Mouse (Mus musculus): ENCODE measurements at regions not wholly inside any gene's neighbourhood (a gene's known extent, or its start where the extent isn't known, plus 50 kb on each side); places are given as distances from the start of the nearest gene placed in this dataset.

DNA sequence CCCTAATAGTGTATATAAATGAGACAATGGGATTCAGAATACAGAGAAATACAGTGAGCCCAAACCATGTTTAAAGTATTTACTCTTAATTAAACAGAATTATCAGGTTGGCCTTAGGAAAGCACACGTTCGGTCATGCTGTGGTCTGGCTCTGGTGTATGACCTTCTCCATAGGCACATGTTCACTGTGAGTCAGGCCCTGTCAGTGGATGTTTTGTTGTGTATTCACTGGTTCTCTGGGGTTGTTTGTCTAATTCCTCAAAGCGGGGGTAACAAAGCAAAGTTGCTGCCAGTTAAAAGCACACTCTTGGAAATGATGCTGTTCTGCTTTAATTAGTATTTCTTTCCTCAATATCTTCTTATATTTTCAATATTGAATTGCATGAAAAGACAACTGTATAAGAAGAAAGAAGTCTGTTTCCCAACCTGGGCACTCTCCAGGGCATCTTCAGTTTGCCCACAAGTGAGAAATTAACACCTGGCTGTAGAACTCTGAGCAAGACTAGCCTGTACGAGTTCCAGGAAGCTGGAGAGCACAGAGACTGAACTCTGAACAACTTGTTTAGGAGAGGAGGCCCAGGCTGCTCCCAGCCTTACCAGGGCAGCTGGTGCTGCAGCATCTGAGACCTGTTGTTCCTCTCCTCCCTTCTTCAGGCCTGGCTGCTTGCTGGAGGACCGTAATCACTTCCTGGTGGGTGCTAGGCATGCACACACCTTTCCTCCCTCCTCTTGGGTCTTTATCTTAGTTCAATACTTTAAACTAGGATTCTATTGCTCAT lies 593.1 kb downstream of the Ttll7 start:
- Histone ChIP-seq H3K9ac (replicated peaks; ENCODE audit: low read depth) (no peak overlapping the region), H3K27me3 (replicated peaks; ENCODE audit: insufficient read depth, low read length) (no peaks in the 10 kb centered on the region), H3K9me3 (ENCODE audit: low read length) (no peaks in the 10 kb centered on the region), H3K27ac (ENCODE audit: low read length) (no peak overlapping the region), H3K36me3 (ENCODE audit: insufficient read depth, low read length) (no peaks in the 10 kb centered on the region), H3K4me2 (replicated peaks; ENCODE audit: low read depth, low read length) (no peak overlapping the region), H3K4me3 (ENCODE audit: low read depth, low read length) (no peak overlapping the region), H3K4me1 (ENCODE audit: insufficient read depth, low read depth, low read length) (no peaks in the 10 kb centered on the region)
- no peak for DNase-seq (ENCODE audit: low spot score)
- 76% methylated on average over 5 of the region's 5 CpGs for WGBS
- TF ChIP-seq CTCF (IDR thresholded peaks at IDR 0.05) (no peak), EP300 (IDR thresholded peaks at IDR 0.05) (no peak)
- no peak for ATAC-seq

DNA sequence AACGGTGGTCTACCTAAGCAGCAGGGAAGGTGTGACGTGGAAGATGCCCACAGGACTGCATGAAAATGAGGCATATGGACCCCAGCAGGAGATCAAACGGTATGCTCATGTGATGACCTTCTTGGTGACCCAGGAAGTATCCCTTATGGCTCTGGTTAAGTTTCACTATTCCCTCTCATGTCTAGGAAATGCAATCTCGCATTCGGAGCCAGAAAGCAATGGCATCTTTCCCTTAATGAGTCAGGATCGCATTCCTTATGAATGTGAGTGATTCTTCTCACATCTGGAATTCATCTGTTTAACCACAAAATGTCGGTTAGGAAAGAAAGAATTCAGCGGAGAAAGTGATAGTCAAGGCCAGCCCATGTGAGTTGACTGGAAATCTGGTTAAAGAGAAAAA lies 593.7 kb downstream of the Ttll7 start:
- WGBS = 82% methylated on average over 8 of the region's 8 CpGs
- no peak for ATAC-seq
- TF ChIP-seq EP300 (IDR thresholded peaks at IDR 0.05) (no peak), CTCF (IDR thresholded peaks at IDR 0.05) (no peak)

DNA sequence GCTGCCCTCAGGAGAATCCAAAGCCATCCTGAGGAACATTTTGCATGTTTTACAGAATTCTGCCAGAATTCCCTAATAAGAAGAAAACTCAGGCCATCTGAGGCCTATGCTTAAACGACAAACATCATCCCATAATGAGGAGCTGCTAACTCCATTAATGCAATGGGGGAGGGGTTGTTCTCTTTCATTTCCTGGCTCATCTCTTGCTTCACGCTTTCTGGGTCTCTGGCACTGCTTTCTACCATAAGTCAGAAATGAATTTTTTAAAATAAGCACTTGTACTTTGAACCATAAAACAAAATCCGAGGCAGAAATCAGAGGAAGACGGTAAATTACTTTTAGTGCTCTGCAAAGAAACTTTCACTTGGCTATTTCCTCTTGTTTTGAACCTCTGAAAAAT lies 600.0 kb downstream of the Ttll7 start:
- H3K27me3 ChIP-seq (replicated peaks; ENCODE audit: insufficient read depth, low read length) = no peaks in the 10 kb centered on the region
- H3K4me3 ChIP-seq (ENCODE audit: low read depth, low read length) = no peak overlapping the region
- H3K36me3 ChIP-seq (ENCODE audit: insufficient read depth, low read length) = no peaks in the 10 kb centered on the region
- H3K27ac ChIP-seq (ENCODE audit: low read length) = no peak overlapping the region
- TF ChIP-seq EP300 (IDR thresholded peaks at IDR 0.05) (no peak), CTCF (IDR thresholded peaks at IDR 0.05) (no peak)
- WGBS = 54% methylated on average over 4 of the region's 4 CpGs
- no peak for ATAC-seq
- H3K4me1 ChIP-seq (ENCODE audit: insufficient read depth, low read depth, low read length) = no peaks in the 10 kb centered on the region
- no peak overlapping the region for H3K9ac ChIP-seq (replicated peaks; ENCODE audit: low read depth)
- H3K4me2 ChIP-seq (replicated peaks; ENCODE audit: low read depth, low read length) = no peak overlapping the region
- no peaks in the 10 kb centered on the region for H3K9me3 ChIP-seq (ENCODE audit: low read length)
- no peak for DNase-seq (ENCODE audit: low spot score)

More for the DNA sequence above, 593.7 kb downstream of the Ttll7 start:
- H3K27me3 ChIP-seq (replicated peaks; ENCODE audit: insufficient read depth, low read length) = no peaks in the 10 kb centered on the region
- H3K36me3 ChIP-seq (ENCODE audit: insufficient read depth, low read length) = no peaks in the 10 kb centered on the region
- no peak overlapping the region for H3K9ac ChIP-seq (replicated peaks; ENCODE audit: low read depth)
- no peak for DNase-seq (ENCODE audit: low spot score)
- no peak overlapping the region for H3K4me2 ChIP-seq (replicated peaks; ENCODE audit: low read depth, low read length)
- H3K4me1 ChIP-seq (ENCODE audit: insufficient read depth, low read depth, low read length) = no peaks in the 10 kb centered on the region
- no peak overlapping the region for H3K4me3 ChIP-seq (ENCODE audit: low read depth, low read length)
- H3K27ac ChIP-seq (ENCODE audit: low read length) = no peak overlapping the region
- H3K9me3 ChIP-seq (ENCODE audit: low read length) = no peaks in the 10 kb centered on the region

DNA sequence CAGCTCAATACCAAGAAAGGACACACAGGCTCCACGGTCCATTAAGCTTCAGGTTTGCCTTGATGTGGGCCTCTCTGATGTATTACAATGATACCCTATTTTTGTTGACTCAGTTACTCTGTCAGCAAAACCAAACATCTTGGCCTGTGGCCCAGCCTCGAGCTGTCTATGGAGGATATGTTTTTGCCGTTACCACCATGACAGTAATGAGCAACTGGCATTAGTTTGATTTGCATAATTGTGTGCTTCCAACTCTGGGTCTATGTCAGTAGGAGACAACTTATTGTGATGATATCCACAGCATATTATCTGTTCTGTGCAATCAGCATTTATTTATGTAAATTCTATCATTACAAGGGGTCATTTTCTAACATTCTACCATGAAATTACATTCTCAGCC lies 603.2 kb downstream of the Ttll7 start:
- DNase-seq (ENCODE audit: low spot score) (no peak), ATAC-seq (no peak)
- 68% methylated on average over 3 of the region's 3 CpGs for WGBS
- Histone ChIP-seq H3K4me2 (replicated peaks; ENCODE audit: low read depth, low read length) (no peak overlapping the region), H3K9ac (replicated peaks; ENCODE audit: low read depth) (no peak overlapping the region), H3K4me3 (ENCODE audit: low read depth, low read length) (no peak overlapping the region), H3K27ac (ENCODE audit: low read length) (no peak overlapping the region), H3K36me3 (ENCODE audit: insufficient read depth, low read length) (no peaks in the 10 kb centered on the region), H3K27me3 (replicated peaks; ENCODE audit: insufficient read depth, low read length) (no peaks in the 10 kb centered on the region), H3K9me3 (ENCODE audit: low read length) (no peaks in the 10 kb centered on the region), H3K4me1 (ENCODE audit: insufficient read depth, low read depth, low read length) (no peaks in the 10 kb centered on the region)
- no peak for TF ChIP-seq EP300 (IDR thresholded peaks at IDR 0.05)
- no peak for TF ChIP-seq CTCF (IDR thresholded peaks at IDR 0.05)

DNA sequence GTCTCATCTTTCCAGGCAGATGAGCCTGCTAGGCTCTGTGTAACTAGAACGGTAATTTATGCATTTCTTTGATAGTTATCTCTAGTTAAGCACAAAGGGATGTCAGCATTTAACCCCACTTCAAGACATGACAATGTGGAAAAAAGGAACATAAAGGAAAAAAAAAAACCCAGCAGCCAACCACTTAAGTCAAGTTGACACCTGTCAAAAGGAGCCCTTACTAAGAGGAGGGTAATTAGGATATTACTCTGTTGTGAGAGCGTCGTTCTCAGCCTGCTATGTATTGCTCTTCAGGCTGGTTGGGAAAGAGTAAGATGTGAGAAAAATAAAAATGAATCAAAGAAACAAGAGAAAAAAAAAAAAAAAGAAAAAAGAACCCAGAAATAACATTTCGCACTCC lies 604.1 kb downstream of the Ttll7 start:
- TF ChIP-seq CTCF (IDR thresholded peaks at IDR 0.05) = no peak
- no peak for TF ChIP-seq EP300 (IDR thresholded peaks at IDR 0.05)
- no peak overlapping the region for H3K9ac ChIP-seq (replicated peaks; ENCODE audit: low read depth)
- ATAC-seq (no peak), DNase-seq (ENCODE audit: low spot score) (no peak)
- no peaks in the 10 kb centered on the region for H3K9me3 ChIP-seq (ENCODE audit: low read length)
- H3K36me3 ChIP-seq (ENCODE audit: insufficient read depth, low read length) = no peaks in the 10 kb centered on the region
- H3K4me3 ChIP-seq (ENCODE audit: low read depth, low read length) = no peak overlapping the region
- H3K4me2 ChIP-seq (replicated peaks; ENCODE audit: low read depth, low read length) = no peak overlapping the region
- no peaks in the 10 kb centered on the region for H3K27me3 ChIP-seq (replicated peaks; ENCODE audit: insufficient read depth, low read length)
- WGBS = 76% methylated on average over 4 of the region's 4 CpGs
- no peak overlapping the region for H3K27ac ChIP-seq (ENCODE audit: low read length)
- H3K4me1 ChIP-seq (ENCODE audit: insufficient read depth, low read depth, low read length) = no peaks in the 10 kb centered on the region

DNA sequence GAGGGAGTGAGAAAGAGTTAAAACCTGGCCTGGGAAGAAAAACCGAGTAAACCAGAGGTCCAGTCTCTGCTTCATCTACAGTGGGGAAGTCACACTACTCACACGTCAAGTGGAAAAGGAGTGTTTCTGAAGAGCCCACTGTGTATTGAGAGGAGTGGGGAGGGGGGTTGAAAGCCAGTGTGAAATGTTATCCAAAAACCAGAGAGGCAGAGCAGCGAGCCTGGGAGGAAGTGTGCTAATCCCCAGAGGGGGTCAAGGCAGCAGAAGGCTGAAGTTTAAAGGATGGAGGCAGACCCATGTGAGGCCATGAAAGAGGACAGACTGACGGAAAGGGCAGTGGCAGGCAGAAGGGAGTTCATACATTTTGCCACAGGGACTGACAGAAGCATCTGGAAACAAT lies 605.9 kb downstream of the Ttll7 start:
- DNase-seq (ENCODE audit: low spot score) (no peak), ATAC-seq (no peak)
- H3K36me3 ChIP-seq (ENCODE audit: insufficient read depth, low read length) = no peaks in the 10 kb centered on the region
- H3K9ac ChIP-seq (replicated peaks; ENCODE audit: low read depth) = no peak overlapping the region
- H3K4me3 ChIP-seq (ENCODE audit: low read depth, low read length) = no peak overlapping the region
- no peak overlapping the region for H3K27ac ChIP-seq (ENCODE audit: low read length)
- no peaks in the 10 kb centered on the region for H3K4me1 ChIP-seq (ENCODE audit: insufficient read depth, low read depth, low read length)
- TF ChIP-seq EP300 (IDR thresholded peaks at IDR 0.05) (no peak), CTCF (IDR thresholded peaks at IDR 0.05) (no peak)
- no peaks in the 10 kb centered on the region for H3K9me3 ChIP-seq (ENCODE audit: low read length)
- no peaks in the 10 kb centered on the region for H3K27me3 ChIP-seq (replicated peaks; ENCODE audit: insufficient read depth, low read length)
- H3K4me2 ChIP-seq (replicated peaks; ENCODE audit: low read depth, low read length) = no peak overlapping the region
- 31% methylated on average over 4 of the region's 4 CpGs for WGBS
